11 mouse cellular contexts compared by ENCODE assay signal in the genomic region with DNA sequence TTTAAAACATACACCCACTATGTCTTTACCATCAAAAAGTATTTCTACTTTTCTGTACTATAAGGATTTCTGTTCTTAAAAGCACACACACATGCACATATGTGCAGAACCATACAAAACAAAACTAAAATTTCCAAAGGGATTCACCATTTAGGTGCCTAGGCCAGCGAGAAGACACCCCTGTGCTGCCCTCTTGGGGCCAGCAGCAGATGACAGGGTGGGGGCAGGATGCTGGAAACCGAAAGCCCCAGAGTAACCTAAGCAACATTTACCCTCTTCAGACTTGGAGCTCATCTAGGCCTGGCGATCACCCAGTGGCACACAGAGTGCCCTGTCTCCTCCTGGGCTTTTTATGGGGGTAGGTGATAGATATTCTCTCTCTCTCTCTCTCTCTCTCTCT.
A peak's percentile ranks its signal among the peaks of the same experiment; 100 is the strongest.
DNase-seq lines count a peak whose midpoint lies in the region; ATAC-seq and TF ChIP-seq lines count a peak whose summit lies in the region.
"Had no signal": no experiment of that assay in that cellular context is flagged by ENCODE, and none has a peak within 500 bp of the region (broad histone marks: within the 10 kb centered on the region; RNA-seq: fewer than 3 reads in every experiment).

No protein-coding gene starts in this region.

- TF ChIP-seq CTCF in G1E (IDR thresholded peaks at IDR 0.05; ENCODE audit: low read depth, low read length): peak; percentile 60; the same call in 1 of the 2 replicates

- H3K36me3 ChIP-seq in G1E (replicated peaks): no peaks in the 10 kb centered on the region
- H3K36me3 ChIP-seq: forebrain, embryonic 12.5 days; hindbrain, embryonic 15.5 days; limb, embryonic 12.5 days had no signal

- peaks cover 10% of the 10 kb centered on the region for H3K27me3 ChIP-seq in G1E (ENCODE audit: insufficient read depth, low read length)

- DNase-seq in left cerebral cortex, postnatal 4 days: peak; percentile 45
- no peak for DNase-seq in left cerebral cortex, adult 9 months (ENCODE audit: low spot score in 2 of 2)
- DNase-seq in G1E (ENCODE audit: low spot score): peak; percentile 36
- peak; percentile 27 for DNase-seq in cerebellum, adult 9-11 months
- no peak for DNase-seq in urinary bladder, postnatal 10 days (ENCODE audit: low spot score)
- no peak for DNase-seq in layer of hippocampus, postnatal 36 days
- DNase-seq in kidney, postnatal 25 days: no peak

- no peak overlapping the region for H3K4me3 ChIP-seq in G1E (ENCODE audit: low read depth, low read length)
- H3K4me3 ChIP-seq: forebrain, embryonic 12.5 days; hindbrain, embryonic 15.5 days; limb, embryonic 12.5 days had no signal

- no peaks in the 10 kb centered on the region for H3K9me3 ChIP-seq in G1E (replicated peaks)
- H3K9me3 ChIP-seq: forebrain, embryonic 12.5 days; hindbrain, embryonic 15.5 days; limb, embryonic 12.5 days had no signal

- H3K4me1 ChIP-seq in G1E (ENCODE audit: insufficient read depth, low read depth, low read length): peaks cover 50% of the 10 kb centered on the region
- H3K4me1 ChIP-seq: limb, embryonic 12.5 days had no signal

- intact Hi-C loops in left cerebral cortex, postnatal 4 days (cut with DNase I): loop anchor here (5.0 kb wide), 1 partner anchor 70 kb away; no protein-coding TSS in a partner anchor

- ATAC-seq in G1E (ENCODE audit: extremely low read depth, insufficient number of reproducible peaks, low FRiP score, poor library complexity, severe bottlenecking): no peak; the same call in 1 of the 2 replicates
- peak; percentile 69 for ATAC-seq in megakaryocyte-erythroid progenitor cell, adult 5-6 weeks (replicated peaks; ENCODE audit: low FRiP score, low TSS enrichment, poor library complexity, severe bottlenecking)

Comparison
In these comparisons a context has a peak if more than half of its experiments do, and no peak if none do; other contexts are left out.
1. DNase-seq: peak in left cerebral cortex, postnatal 4 days (single experiment), G1E (single experiment) and cerebellum, adult 9-11 months (single experiment); none in left cerebral cortex, adult 9 months (0 of 2), urinary bladder, postnatal 10 days (single experiment), layer of hippocampus, postnatal 36 days (0 of 2) and kidney, postnatal 25 days (0 of 2).